Mouse (Mus musculus): ENCODE results near the gene Flnb. TPM values are rescaled to one million over a fixed set of nuclear protein-coding genes. Genes with fewer than 3 reads are reported as not detected.

The Flnb gene
- polyA plus RNA-seq, 1 experiment from 2014 or later: 3.6 TPM

DNA sequence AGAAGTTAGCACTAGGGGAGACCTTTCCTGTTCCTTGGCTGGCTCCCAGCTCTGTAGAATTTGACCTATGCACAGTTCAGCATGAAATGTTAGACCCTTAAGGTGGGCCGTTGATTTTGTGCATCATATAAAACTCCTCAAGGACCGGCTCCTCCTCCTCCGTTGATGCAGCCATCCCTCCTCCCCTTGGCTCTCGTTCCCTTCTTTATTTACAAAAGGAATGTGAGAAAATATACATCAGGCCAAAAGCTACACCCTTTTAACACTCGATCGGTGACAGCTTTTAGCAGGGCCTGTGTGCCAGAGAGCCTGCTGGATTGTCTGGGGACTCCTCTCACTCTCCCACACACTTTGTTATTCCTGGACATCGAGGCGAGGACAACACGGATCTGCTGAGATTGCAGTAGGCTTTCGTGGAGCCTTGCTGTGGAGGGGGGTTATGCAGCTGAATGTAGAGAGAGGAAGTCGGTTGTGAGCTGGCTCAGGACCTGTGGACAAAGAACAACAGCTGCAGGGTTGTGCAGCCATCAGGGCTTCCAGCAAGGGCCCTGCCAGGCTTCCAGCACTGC, 82.8 kb downstream of the Flnb start:
- Histone ChIP-seq H3K4me3 (replicated peaks) (no peak overlapping the region), H3K9ac (no peak overlapping the region), H3K4me2 (no peak overlapping the region), H3K9me3 (replicated peaks) (no peaks in the 10 kb centered on the region), H3K4me1 (replicated peaks) (no peaks in the 10 kb centered on the region), H3K27ac (replicated peaks) (no peak overlapping the region), H3K36me3 (replicated peaks) (peaks cover 27% of the 10 kb centered on the region), H3K27me3 (no peaks in the 10 kb centered on the region)
- 57% methylated on average over 11 of the region's 11 CpGs for whole genome bisulfite sequencing (ENCODE audit: insufficient replicate concordance)
- no peak for ATAC-seq (ENCODE audit: insufficient read depth)

GRCm38 (mm10) chr14:7901484-7902240, 83.9 kb downstream of the Flnb start:
- no peak overlapping the region for H3K4me3 ChIP-seq (replicated peaks)
- no peaks in the 10 kb centered on the region for H3K27me3 ChIP-seq
- no peak overlapping the region for H3K4me2 ChIP-seq
- H3K36me3 ChIP-seq (replicated peaks): peaks cover 25% of the 10 kb centered on the region
- H3K9me3 ChIP-seq (replicated peaks): no peaks in the 10 kb centered on the region
- H3K4me1 ChIP-seq (replicated peaks): no peaks in the 10 kb centered on the region
- WGBS (ENCODE audit: insufficient replicate concordance): 65% methylated on average over 12 of the region's 12 CpGs
- no peak overlapping the region for H3K27ac ChIP-seq (replicated peaks)
- H3K9ac ChIP-seq: no peak overlapping the region
- ATAC-seq (ENCODE audit: insufficient read depth): no peak

- H3K36me3 ChIP-seq (replicated peaks): peaks cover 20% of the 10 kb centered on the region
- H3K4me3 ChIP-seq (replicated peaks): no peak overlapping the region
- ATAC-seq (ENCODE audit: insufficient read depth): no peak
- no peak overlapping the region for H3K4me2 ChIP-seq
- no peaks in the 10 kb centered on the region for H3K4me1 ChIP-seq (replicated peaks)
- H3K9me3 ChIP-seq (replicated peaks): no peaks in the 10 kb centered on the region
- no peak overlapping the region for H3K27ac ChIP-seq (replicated peaks)
- WGBS (ENCODE audit: insufficient replicate concordance): 50% methylated on average over 11 of the region's 11 CpGs
- H3K9ac ChIP-seq: no peak overlapping the region
- H3K27me3 ChIP-seq: no peaks in the 10 kb centered on the region
Observed at GRCm38 (mm10) chr14:7907058-7907457, 89.3 kb downstream of the Flnb start.

- H3K4me3 ChIP-seq (replicated peaks): no peak overlapping the region
- ATAC-seq (ENCODE audit: insufficient read depth): no peak
- peaks cover 19% of the 10 kb centered on the region for H3K36me3 ChIP-seq (replicated peaks)
- 78% methylated on average over 10 of the region's 10 CpGs for WGBS (ENCODE audit: insufficient replicate concordance)
- no peaks in the 10 kb centered on the region for H3K27me3 ChIP-seq
- no peak overlapping the region for H3K27ac ChIP-seq (replicated peaks)
- no peaks in the 10 kb centered on the region for H3K9me3 ChIP-seq (replicated peaks)
- H3K9ac ChIP-seq: no peak overlapping the region
- H3K4me2 ChIP-seq: no peak overlapping the region
- H3K4me1 ChIP-seq (replicated peaks): no peaks in the 10 kb centered on the region
Observed at GRCm38 (mm10) chr14:7909472-7909871, 91.7 kb downstream of the Flnb start.

GRCm38 (mm10) chr14:7913842-7914241, 96.1 kb downstream of the Flnb start:
- no peaks in the 10 kb centered on the region for H3K27me3 ChIP-seq
- H3K27ac ChIP-seq (replicated peaks): 0 out of 2 replicates have a peak overlapping the region, but pooled peaks have one; percentile 7
- no peak overlapping the region for H3K4me2 ChIP-seq
- peaks cover 12% of the 10 kb centered on the region for H3K4me1 ChIP-seq (replicated peaks)
- H3K9me3 ChIP-seq (replicated peaks): no peaks in the 10 kb centered on the region
- no peak overlapping the region for H3K4me3 ChIP-seq (replicated peaks)
- ATAC-seq (ENCODE audit: insufficient read depth): no peak
- peaks cover 29% of the 10 kb centered on the region; the same call in 1 of the 2 replicates for H3K36me3 ChIP-seq (replicated peaks)
- WGBS (ENCODE audit: insufficient replicate concordance): 35% methylated on average over 7 of the region's 7 CpGs
- no peak overlapping the region for H3K9ac ChIP-seq

GRCm38 (mm10) chr14:7914461-7914860, 96.7 kb downstream of the Flnb start:
- WGBS (ENCODE audit: insufficient replicate concordance): 41% methylated on average over 4 of the region's 4 CpGs
- Histone ChIP-seq H3K4me3 (replicated peaks) (no peak overlapping the region), H3K9ac (no peak overlapping the region), H3K9me3 (replicated peaks) (no peaks in the 10 kb centered on the region), H3K4me1 (replicated peaks) (peaks cover 16% of the 10 kb centered on the region), H3K27me3 (no peaks in the 10 kb centered on the region), H3K4me2 (no peak overlapping the region), H3K27ac (replicated peaks) (no peak overlapping the region), H3K36me3 (replicated peaks) (peaks cover 26% of the 10 kb centered on the region; the same call in 1 of the 2 replicates)
- ATAC-seq (ENCODE audit: insufficient read depth): no peak

DNA sequence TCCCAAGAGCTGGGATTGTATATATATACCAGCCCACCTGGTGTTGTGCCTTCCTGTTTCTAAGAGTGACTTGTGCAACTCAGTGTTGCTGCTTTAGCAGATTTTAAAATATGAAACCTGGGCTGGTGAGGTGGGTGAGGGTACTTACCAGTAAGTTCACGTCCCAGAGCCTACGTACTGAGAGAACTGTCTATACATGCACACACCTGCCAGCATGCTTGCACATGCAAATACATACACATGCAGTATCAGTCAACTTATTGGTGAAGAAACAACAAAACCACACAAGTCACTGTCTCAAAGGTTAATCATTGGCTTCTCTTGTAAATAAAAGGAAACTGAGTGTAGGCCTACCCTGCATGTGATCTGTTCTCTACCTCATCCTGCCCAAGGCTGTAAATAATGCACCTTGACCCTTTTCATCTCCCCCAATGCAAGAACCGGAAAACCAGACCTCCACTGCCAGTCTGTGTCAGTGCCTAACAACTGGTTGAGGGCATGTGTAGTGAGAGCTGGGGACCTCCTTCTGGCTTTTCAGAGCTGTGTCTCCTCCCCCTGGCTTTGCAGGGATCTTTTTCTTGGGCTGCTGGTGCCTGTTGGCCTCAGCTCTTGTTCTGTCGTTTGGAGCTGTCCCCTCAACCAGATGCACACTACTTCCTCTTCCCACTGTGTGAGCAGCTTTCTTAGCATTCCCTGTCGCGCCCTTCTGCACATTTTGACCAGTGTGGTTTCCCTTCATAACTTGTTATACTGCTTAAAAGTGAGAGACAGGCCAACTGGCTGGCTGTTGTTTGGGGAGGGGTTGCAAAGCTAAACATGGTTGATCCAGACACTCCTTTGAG, 100.6 kb downstream of the Flnb start:
- H3K4me1 ChIP-seq (replicated peaks): peaks cover 16% of the 10 kb centered on the region
- no peak overlapping the region for H3K4me3 ChIP-seq (replicated peaks)
- ATAC-seq (ENCODE audit: insufficient read depth): no peak
- no peaks in the 10 kb centered on the region for H3K9me3 ChIP-seq (replicated peaks)
- no peak overlapping the region for H3K9ac ChIP-seq
- 0 out of 2 replicates have a peak overlapping the region, but pooled peaks have one; percentile 41 for H3K27ac ChIP-seq (replicated peaks)
- no peak overlapping the region for H3K4me2 ChIP-seq
- WGBS (ENCODE audit: insufficient replicate concordance): 45% methylated on average over 6 of the region's 6 CpGs
- H3K27me3 ChIP-seq: no peaks in the 10 kb centered on the region
- peaks cover 27% of the 10 kb centered on the region; the same call in 1 of the 2 replicates for H3K36me3 ChIP-seq (replicated peaks)

DNA sequence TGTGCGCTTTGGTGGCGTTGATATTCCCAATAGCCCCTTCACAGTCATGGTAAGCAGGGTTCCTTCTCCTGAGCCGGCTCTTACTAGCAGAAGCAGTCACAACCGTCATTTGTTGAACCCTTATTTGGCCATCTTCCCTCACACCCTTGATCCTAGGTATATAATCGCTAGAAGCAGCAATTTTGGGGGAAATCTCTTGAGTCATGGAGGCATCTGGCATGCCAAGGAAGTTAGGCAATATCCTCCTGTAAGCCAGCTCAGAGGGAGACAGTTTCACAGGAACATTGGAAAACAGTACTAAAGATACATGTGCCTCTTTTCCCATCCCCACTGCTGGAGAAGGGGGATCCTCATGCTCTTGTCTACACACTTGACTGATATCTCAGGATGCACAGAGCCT, 101.6 kb downstream of the Flnb start:
- H3K4me3 ChIP-seq (replicated peaks): no peak overlapping the region
- H3K4me2 ChIP-seq: no peak overlapping the region
- no peaks in the 10 kb centered on the region for H3K27me3 ChIP-seq
- H3K9ac ChIP-seq: no peak overlapping the region
- WGBS (ENCODE audit: insufficient replicate concordance): 61% methylated on average over 5 of the region's 5 CpGs
- no peaks in the 10 kb centered on the region for H3K9me3 ChIP-seq (replicated peaks)
- no peak overlapping the region for H3K27ac ChIP-seq (replicated peaks)
- ATAC-seq (ENCODE audit: insufficient read depth): no peak
- H3K36me3 ChIP-seq (replicated peaks): peaks cover 30% of the 10 kb centered on the region; the same call in 1 of the 2 replicates
- H3K4me1 ChIP-seq (replicated peaks): peaks cover 16% of the 10 kb centered on the region

DNA sequence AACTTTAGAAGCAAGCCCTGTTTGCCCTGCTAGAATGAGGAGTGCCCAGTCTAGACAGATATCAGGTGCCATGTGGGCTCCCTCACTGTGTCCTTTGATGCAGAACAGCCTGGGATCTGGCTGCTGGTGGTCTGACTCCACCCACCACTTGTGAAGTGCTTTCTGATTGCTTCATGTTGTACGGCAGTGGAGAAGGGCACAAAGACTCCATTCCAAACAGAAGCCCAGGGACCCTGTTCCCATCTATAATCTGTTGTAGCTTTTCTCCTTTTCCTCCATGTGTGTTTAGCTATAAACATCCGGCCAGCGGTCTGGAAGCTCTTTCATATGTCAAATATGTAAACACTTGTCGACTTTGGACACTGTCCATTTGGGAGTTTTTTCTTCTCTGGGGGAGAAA, 102.2 kb downstream of the Flnb start:
- no peaks in the 10 kb centered on the region for H3K9me3 ChIP-seq (replicated peaks)
- peaks cover 30% of the 10 kb centered on the region; the same call in 1 of the 2 replicates for H3K36me3 ChIP-seq (replicated peaks)
- H3K27me3 ChIP-seq: no peaks in the 10 kb centered on the region
- no peak for ATAC-seq (ENCODE audit: insufficient read depth)
- H3K9ac ChIP-seq: no peak overlapping the region
- no peak overlapping the region for H3K4me2 ChIP-seq
- H3K4me1 ChIP-seq (replicated peaks): peaks cover 16% of the 10 kb centered on the region
- 54% methylated on average over 4 of the region's 4 CpGs for WGBS (ENCODE audit: insufficient replicate concordance)
- H3K4me3 ChIP-seq (replicated peaks): no peak overlapping the region
- H3K27ac ChIP-seq (replicated peaks): no peak overlapping the region

- Histone ChIP-seq H3K36me3 (replicated peaks) (peaks cover 28% of the 10 kb centered on the region; the same call in 1 of the 2 replicates), H3K4me1 (replicated peaks) (peaks cover 16% of the 10 kb centered on the region), H3K9ac (no peak overlapping the region), H3K27me3 (no peaks in the 10 kb centered on the region), H3K27ac (replicated peaks) (no peak overlapping the region), H3K4me3 (replicated peaks) (no peak overlapping the region), H3K4me2 (no peak overlapping the region), H3K9me3 (replicated peaks) (no peaks in the 10 kb centered on the region)
- WGBS (ENCODE audit: insufficient replicate concordance): 39% methylated on average over 5 of the region's 5 CpGs
- ATAC-seq (ENCODE audit: insufficient read depth): no peak
Observed at GRCm38 (mm10) chr14:7921459-7921858, 103.7 kb downstream of the Flnb start.

- Histone ChIP-seq H3K4me2 (no peak overlapping the region), H3K4me3 (replicated peaks) (no peak overlapping the region), H3K27me3 (no peaks in the 10 kb centered on the region), H3K4me1 (replicated peaks) (peaks cover 5% of the 10 kb centered on the region), H3K9ac (no peak overlapping the region), H3K9me3 (replicated peaks) (no peaks in the 10 kb centered on the region), H3K36me3 (replicated peaks) (peaks cover 20% of the 10 kb centered on the region; the same call in 1 of the 2 replicates), H3K27ac (replicated peaks) (no peak overlapping the region)
- ATAC-seq (ENCODE audit: insufficient read depth): no peak
Observed at GRCm38 (mm10) chr14:7923635-7924034, 105.9 kb downstream of the Flnb start.

All from liver, embryonic 15.5 days (tissue).